Mouse (Mus musculus): ENCODE measurements around the gene Ankrd10.
A peak's percentile ranks its signal among the peaks of the same experiment; 100 is the strongest.
"Not testable (repeated sequence)": the region's sequence is repeated elsewhere in the genome, so short reads cannot be mapped to it uniquely, and the experiment has no call there.

Ankrd10 gene

GRCm38 (mm10) chr8:11635611-11636081, at the start of gene Ankrd10:
Gene Ankrd10 (minus strand): TSS chr8:11635757.
- DNase-seq (ENCODE audit: low spot score in 2 of 2) = peak; percentile 96 to 98

GRCm38 (mm10) chr8:11684558-11684957, 49.0 kb upstream of the Ankrd10 start:
- no peak for DNase-seq (ENCODE audit: low spot score in 2 of 2)

- DNase-seq (ENCODE audit: low spot score in 2 of 2) = no peak
Measured at GRCm38 (mm10) chr8:11668308-11668707, 32.8 kb upstream of the Ankrd10 start.

- DNase-seq (ENCODE audit: low spot score in 2 of 2) = not testable (repeated sequence)
Measured at GRCm38 (mm10) chr8:11666023-11666716, 30.6 kb upstream of the Ankrd10 start.

- no peak for DNase-seq (ENCODE audit: low spot score in 2 of 2)
Measured at GRCm38 (mm10) chr8:11661969-11662368, 26.4 kb upstream of the Ankrd10 start.

- no peak for DNase-seq (ENCODE audit: low spot score in 2 of 2)
Measured at GRCm38 (mm10) chr8:11650021-11650420, 14.5 kb upstream of the Ankrd10 start.

- no peak for DNase-seq (ENCODE audit: low spot score in 2 of 2)
Measured at GRCm38 (mm10) chr8:11643123-11643522, 7.6 kb upstream of the Ankrd10 start.

- no peak for DNase-seq (ENCODE audit: low spot score in 2 of 2)
Measured at GRCm38 (mm10) chr8:11640606-11641005, 5.0 kb upstream of the Ankrd10 start.

- DNase-seq (ENCODE audit: low spot score in 2 of 2) = no peak
Measured at GRCm38 (mm10) chr8:11637531-11637930, 2.0 kb upstream of the Ankrd10 start.

- DNase-seq (ENCODE audit: low spot score in 2 of 2) = peak; percentile 74 to 82
Measured at GRCm38 (mm10) chr8:11636324-11637057, 934 bp upstream of the Ankrd10 start.

- DNase-seq (ENCODE audit: low spot score in 2 of 2) = peak; percentile 54 to 71
Measured at GRCm38 (mm10) chr8:11635012-11635577, 462 bp downstream of the Ankrd10 start.

- no peak for DNase-seq (ENCODE audit: low spot score in 2 of 2)
Measured at GRCm38 (mm10) chr8:11634331-11635011, 1.1 kb downstream of the Ankrd10 start.

- DNase-seq (ENCODE audit: low spot score in 2 of 2) = peak in 1 of 2 experiments; percentile 36
Measured at GRCm38 (mm10) chr8:11633414-11633813, 2.1 kb downstream of the Ankrd10 start.

GRCm38 (mm10) chr8:11632406-11632805, 3.2 kb downstream of the Ankrd10 start:
- DNase-seq (ENCODE audit: low spot score in 2 of 2) = peak; percentile 35 to 58

GRCm38 (mm10) chr8:11629206-11629605, 6.4 kb downstream of the Ankrd10 start:
- no peak for DNase-seq (ENCODE audit: low spot score in 2 of 2)

GRCm38 (mm10) chr8:11628506-11629132, 6.9 kb downstream of the Ankrd10 start:
- DNase-seq (ENCODE audit: low spot score in 2 of 2) = peak in 1 of 2 experiments; percentile 20

GRCm38 (mm10) chr8:11627717-11628116, 7.8 kb downstream of the Ankrd10 start:
- DNase-seq (ENCODE audit: low spot score in 2 of 2) = no peak

- no peak for DNase-seq (ENCODE audit: low spot score in 2 of 2)
Measured at GRCm38 (mm10) chr8:11625084-11625483, 10.5 kb downstream of the Ankrd10 start.

GRCm38 (mm10) chr8:11619091-11619490, 16.5 kb downstream of the Ankrd10 start:
- DNase-seq (ENCODE audit: low spot score in 2 of 2) = no peak

- no peak for DNase-seq (ENCODE audit: low spot score in 2 of 2)
Measured at GRCm38 (mm10) chr8:11618063-11618462, 17.5 kb downstream of the Ankrd10 start.

GRCm38 (mm10) chr8:11616294-11616693, 19.3 kb downstream of the Ankrd10 start:
- DNase-seq (ENCODE audit: low spot score in 2 of 2) = no peak
